8 mouse cellular contexts compared by ENCODE assay signal in genomic region chr4:134534932-134535786, GRCm38 (mm10). TPM values are rescaled to one million over a fixed set of nuclear protein-coding genes. Genes with fewer than 3 reads are reported as not detected.
DNase-seq lines count a peak whose midpoint lies in the region; ATAC-seq and TF ChIP-seq lines count a peak whose summit lies in the region.

TSS of gene Mtfr1l (minus strand) at chr4:134535387.

- H3K36me3 ChIP-seq in megakaryocyte, embryonic 14.5 days (replicated peaks; ENCODE audit: low read length), result peaks cover 35% of the 10 kb centered on the region

- peak; percentile 97 to 98 for DNase-seq in gastrocnemius, adult 8-10 months (ENCODE audit: low spot score in 2 of 2)
- peak; percentile 66 for DNase-seq in hindlimb bud, embryonic 11.5 days (ENCODE audit: extremely low spot score, low read depth, low spot score)
- DNase-seq in left cerebral cortex, adult 8-10 months (ENCODE audit: low spot score in 2 of 2), result peak; percentile 85 to 97
- peak; percentile 98 for DNase-seq in right cerebral cortex, postnatal 10 days (ENCODE audit: low spot score in 2 of 2)
- peak; percentile 96 for DNase-seq in urinary bladder, postnatal 25 days (ENCODE audit: low spot score)

- peaks cover 5% of the 10 kb centered on the region for H3K4me1 ChIP-seq in cortical plate, adult 2 months (ENCODE audit: control insufficient read depth, insufficient read depth, low read length)
- peaks cover 52% of the 10 kb centered on the region for H3K4me1 ChIP-seq in megakaryocyte, embryonic 14.5 days

- ATAC-seq in activated CD4-positive, CD25-positive, alpha-beta regulatory T cell, adult 4 months, result peak; percentile 88

- no peaks in the 10 kb centered on the region for H3K9me3 ChIP-seq in megakaryocyte, embryonic 14.5 days

- no peak for TF ChIP-seq CTCF in cortical plate, adult 2 months (IDR thresholded peaks at IDR 0.05; ENCODE audit: extremely low read depth, insufficient read depth, low read length)

- TF ChIP-seq POLR2A in cortical plate, adult 2 months (IDR thresholded peaks at IDR 0.05; ENCODE audit: extremely low read depth, insufficient read depth, low read length), result 0 out of 2 replicates have a peak, but pooled peaks have one; percentile 33

- peak within 1 kb of the TSS; percentile 59 for H3K4me3 ChIP-seq in cortical plate, adult 2 months (ENCODE audit: insufficient read depth, low read length)
- peak within 1 kb of the TSS; percentile 97 for H3K4me3 ChIP-seq in megakaryocyte, embryonic 14.5 days (replicated peaks)

- peaks cover 3% of the 10 kb centered on the region for H3K27me3 ChIP-seq in megakaryocyte, embryonic 14.5 days (replicated peaks)

- H3K27ac ChIP-seq in cortical plate, adult 2 months (ENCODE audit: insufficient read depth, low read length), result peak within 1 kb of the TSS; percentile 45

RNA-seq across cellular contexts. Expression of gene Mtfr1l, which starts in this region (rescaled TPM):
- polyA plus RNA-seq in activated CD4-positive, CD25-positive, alpha-beta regulatory T cell, adult 4 months (2017; shearing (Covaris generic)), result 10 to 100 TPM; 86.0 to 87.7 TPM
- polyA plus RNA-seq in cortical plate, adult 2 months (2012; rRNA removed), result 111 and 118 TPM in 2 replicates
- 100 to 1,000 TPM; 129 to 173 (median 151) TPM for total RNA-seq in gastrocnemius, adult 8-10 months (2022)
- 10 to 100 TPM; 70.0 to 79.5 (median 71.9) TPM for total RNA-seq in left cerebral cortex, adult 8-10 months (2022)
- 46.4 and 106 TPM in 2 replicates for polyA plus RNA-seq in megakaryocyte, embryonic 14.5 days (2012; ENCODE audit: insufficient read depth, low replicate concordance)

Comparison
In these comparisons a context has a peak if more than half of its experiments do, and no peak if none do; other contexts are left out.
1. Peak in every context shown above with its lines: DNase-seq, ATAC-seq, H3K4me3 ChIP-seq and H3K27ac ChIP-seq.